Mouse (Mus musculus): Measurements from ENCODE around the gene Nmur1. TPM values are rescaled to one million over a fixed set of nuclear protein-coding genes. Genes with fewer than 3 reads are reported as not detected.
A peak's percentile ranks its signal among the peaks of the same experiment; 100 is the strongest.

The Nmur1 gene
- total RNA-seq, 2 experiments from 2014 or later, result not detected

GRCm38 (mm10) chr1:86452713-86453112, 26.7 kb upstream of the Nmur1 start:
- intact Hi-C loops (cut with DNase I), result no loop called here
- no peak overlapping the region for H3K27ac ChIP-seq
- DNase-seq (ENCODE audit: extremely low spot score in 1 of 2, low spot score in 2 of 2), result no peak
- H3K4me3 ChIP-seq, result no peak overlapping the region
- TF ChIP-seq CTCF (IDR thresholded peaks at IDR 0.05), result no peak

GRCm38 (mm10) chr1:86449966-86450365, 23.9 kb upstream of the Nmur1 start:
- intact Hi-C loops (cut with DNase I), result no loop called here
- no peak for DNase-seq (ENCODE audit: extremely low spot score in 1 of 2, low spot score in 2 of 2)
- H3K4me3 ChIP-seq, result no peak overlapping the region
- no peak for TF ChIP-seq CTCF (IDR thresholded peaks at IDR 0.05)
- no peak overlapping the region for H3K27ac ChIP-seq

GRCm38 (mm10) chr1:86448272-86448671, 22.2 kb upstream of the Nmur1 start:
- no peak for DNase-seq (ENCODE audit: extremely low spot score in 1 of 2, low spot score in 2 of 2)
- Histone ChIP-seq H3K4me3 (no peak overlapping the region), H3K27ac (peak overlapping the region; percentile 57)
- no peak for TF ChIP-seq CTCF (IDR thresholded peaks at IDR 0.05)
- intact Hi-C loops (cut with DNase I), result no loop called here

GRCm38 (mm10) chr1:86447596-86448171, 21.7 kb upstream of the Nmur1 start:
- Histone ChIP-seq H3K27ac (peak overlapping the region; percentile 57), H3K4me3 (no peak overlapping the region)
- no peak for TF ChIP-seq CTCF (IDR thresholded peaks at IDR 0.05)
- DNase-seq (ENCODE audit: extremely low spot score in 1 of 2, low spot score in 2 of 2), result peak in 1 of 2 experiments; percentile 8
- intact Hi-C loops (cut with DNase I), result no loop called here

- TF ChIP-seq CTCF (IDR thresholded peaks at IDR 0.05), result no peak
- Histone ChIP-seq H3K4me3 (no peak overlapping the region), H3K27ac (peak overlapping the region; percentile 98)
- intact Hi-C loops (cut with DNase I), result loop anchor here (2.0 kb wide), 1 partner anchor 27 kb away; no protein-coding TSS in a partner anchor
- no peak for DNase-seq (ENCODE audit: extremely low spot score in 1 of 2, low spot score in 2 of 2)
Observed at GRCm38 (mm10) chr1:86443386-86444172, 17.6 kb upstream of the Nmur1 start.

- Histone ChIP-seq H3K27ac (peak overlapping the region; percentile 98), H3K4me3 (peak overlapping the region; percentile 68)
- no peak for DNase-seq (ENCODE audit: extremely low spot score in 1 of 2, low spot score in 2 of 2)
- no peak for TF ChIP-seq CTCF (IDR thresholded peaks at IDR 0.05)
- intact Hi-C loops (cut with DNase I), result loop anchor here (1.0 to 2.0 kb wide), 2 partner anchors 28 to 44 kb away; no protein-coding TSS in a partner anchor
Observed at GRCm38 (mm10) chr1:86442832-86443231, 16.8 kb upstream of the Nmur1 start.

- no peak for TF ChIP-seq CTCF (IDR thresholded peaks at IDR 0.05)
- peak overlapping the region; percentile 98 for H3K27ac ChIP-seq
- peak; percentile 87 for DNase-seq (ENCODE audit: extremely low spot score in 1 of 2, low spot score in 2 of 2)
- peak overlapping the region; percentile 68 for H3K4me3 ChIP-seq
- intact Hi-C loops (cut with DNase I), result loop anchor here (1.0 to 2.0 kb wide), 2 partner anchors 29 to 45 kb away; no protein-coding TSS in a partner anchor
Observed at GRCm38 (mm10) chr1:86441980-86442831, 16.2 kb upstream of the Nmur1 start.

- no peak for DNase-seq (ENCODE audit: extremely low spot score in 1 of 2, low spot score in 2 of 2)
Observed at GRCm38 (mm10) chr1:86441724-86441979, 15.6 kb upstream of the Nmur1 start.

GRCm38 (mm10) chr1:86440887-86441723, 15.1 kb upstream of the Nmur1 start:
- TF ChIP-seq CTCF (IDR thresholded peaks at IDR 0.05), result no peak
- H3K4me3 ChIP-seq, result peak overlapping the region; percentile 68
- peak in 1 of 2 experiments; percentile 44 for DNase-seq (ENCODE audit: extremely low spot score in 1 of 2, low spot score in 2 of 2)
- intact Hi-C loops (cut with DNase I), result loop anchor here (1.0 kb wide), 3 partner anchors 60 to 91 kb away; no protein-coding TSS in a partner anchor
- peak overlapping the region; percentile 98 for H3K27ac ChIP-seq

More at GRCm38 (mm10) chr1:86441724-86441979, 15.6 kb upstream of the Nmur1 start:
- intact Hi-C loops (cut with DNase I), result no loop called here
- TF ChIP-seq CTCF (IDR thresholded peaks at IDR 0.05), result no peak
- Histone ChIP-seq H3K4me3 (peak overlapping the region; percentile 68), H3K27ac (peak overlapping the region; percentile 98)

GRCm38 (mm10) chr1:86440171-86440886, 14.3 kb upstream of the Nmur1 start:
- intact Hi-C loops (cut with DNase I), result loop anchor here (1.0 kb wide), 3 partner anchors 61 to 92 kb away; no protein-coding TSS in a partner anchor
- Histone ChIP-seq H3K27ac (peak overlapping the region; percentile 85), H3K4me3 (peak overlapping the region; percentile 37)

More at GRCm38 (mm10) chr1:86440171-86440886, 14.3 kb upstream of the Nmur1 start:
- TF ChIP-seq CTCF (IDR thresholded peaks at IDR 0.05), result peak; percentile 97
- DNase-seq (ENCODE audit: extremely low spot score in 1 of 2, low spot score in 2 of 2), result peak; percentile 90 to 93
